Mouse (Mus musculus): ENCODE results near the gene 0610009B22Rik. TPM values are rescaled to one million over a fixed set of nuclear protein-coding genes. Genes with fewer than 3 reads are reported as not detected.
"Not testable (repeated sequence)": the region's sequence is repeated elsewhere in the genome, so short reads cannot be mapped to it uniquely, and the experiment has no call there.

The 0610009B22Rik gene
- 77.5 and 82.9 TPM in 2 replicates for polyA plus RNA-seq (2014; fragmentation: Nextera tagmentation; extraction: Ambion mirVana)

DNA sequence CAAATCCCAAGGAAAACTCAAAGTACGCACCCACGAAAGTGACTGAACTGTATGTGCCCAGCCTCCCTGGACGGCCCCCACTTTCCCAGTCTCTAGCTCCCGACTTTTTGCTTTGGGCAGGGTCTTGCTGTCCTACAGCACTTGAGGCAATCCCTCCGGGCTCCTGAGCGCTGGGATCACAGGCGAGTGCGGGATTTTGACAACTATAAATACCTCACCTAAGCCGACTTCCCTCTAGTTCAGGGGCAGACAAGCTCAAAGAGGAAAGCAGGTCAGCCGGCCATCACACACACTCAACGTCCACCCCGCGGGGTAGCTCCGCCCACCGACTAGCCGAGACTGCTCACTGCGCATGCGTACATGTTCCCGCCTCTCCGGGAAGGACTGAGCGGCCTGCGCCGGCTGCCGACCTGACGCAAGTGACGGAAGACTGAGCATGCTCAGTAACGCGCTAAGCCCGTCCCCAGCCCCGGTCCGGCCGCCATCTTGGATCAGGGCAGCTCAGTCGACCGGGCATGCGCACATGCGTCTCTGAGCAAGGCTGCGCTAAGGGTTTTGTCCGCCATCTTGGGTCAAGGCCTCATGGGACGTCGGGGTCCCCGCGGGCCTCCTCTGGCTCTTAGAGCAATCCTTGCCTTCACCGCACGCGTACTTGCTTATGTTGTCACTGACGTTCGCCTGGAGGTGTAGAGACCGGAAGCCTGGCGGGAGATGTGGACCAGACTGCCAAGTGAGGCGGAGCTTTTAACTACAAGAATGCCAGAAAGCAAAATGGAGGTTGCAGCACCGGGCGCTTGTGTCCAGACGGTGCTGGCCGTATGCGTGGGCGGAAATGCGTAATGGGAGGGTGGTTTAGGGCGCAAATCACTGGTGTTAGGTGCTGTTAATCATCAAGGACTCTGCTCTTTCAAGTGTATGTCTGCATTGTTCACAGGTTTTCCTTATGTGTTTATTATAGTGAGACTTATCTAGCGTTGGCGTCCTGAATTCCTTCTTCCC, at the start of gene 0610009B22Rik:
0610009B22Rik (minus strand) TSS at position 545 of the 999 bp plus-strand sequence.
- Histone ChIP-seq H3K4me3 (ENCODE audit: low read depth, low read length) (peak within 1 kb of the TSS; percentile 64), H3K27ac (replicated peaks; ENCODE audit: low read depth, low read length) (peak within 1 kb of the TSS; percentile 99), H3K9ac (ENCODE audit: low read depth, low read length) (peak within 1 kb of the TSS; percentile 86), H3K27me3 (replicated peaks; ENCODE audit: control insufficient read depth, insufficient read depth, low read length) (no peaks in the 10 kb centered on the region), H3K9me3 (ENCODE audit: control insufficient read depth, low read length) (no peaks in the 10 kb centered on the region), H3K4me2 (ENCODE audit: low read depth, low read length) (peak within 1 kb of the TSS; percentile 80), H3K36me3 (ENCODE audit: control insufficient read depth, insufficient read depth, low read length) (peaks cover 22% of the 10 kb centered on the region), H3K4me1 (ENCODE audit: control insufficient read depth, insufficient read depth, low read length) (peaks cover 8% of the 10 kb centered on the region)
- peak; percentile 100 for DNase-seq (ENCODE audit: low spot score)
- WGBS: under 1% methylated on average over 54 of the region's 60 CpGs
- ATAC-seq (ENCODE audit: low read depth): peak; percentile 99

DNA sequence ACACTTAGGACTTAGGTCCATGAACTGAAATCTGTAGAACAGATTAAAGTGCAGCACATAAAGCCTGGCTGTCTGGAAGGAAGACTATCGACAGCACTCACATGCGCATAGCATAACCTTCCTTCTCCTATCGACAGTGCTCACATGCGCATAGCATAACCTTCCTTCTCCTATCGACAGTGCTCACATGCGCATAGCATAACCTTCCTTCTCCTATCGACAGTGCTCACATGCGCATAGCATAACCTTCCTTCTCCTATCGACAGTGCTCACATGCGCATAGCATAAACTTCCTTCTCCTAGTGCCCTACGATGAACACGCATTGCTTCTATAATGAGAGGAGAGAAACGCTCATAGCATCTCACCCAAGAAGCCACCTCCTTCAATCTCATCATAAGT, 45.5 kb upstream of the 0610009B22Rik start:
- H3K27me3 ChIP-seq (replicated peaks; ENCODE audit: control insufficient read depth, insufficient read depth, low read length); H3K9ac ChIP-seq (ENCODE audit: low read depth, low read length); H3K4me1 ChIP-seq (ENCODE audit: control insufficient read depth, insufficient read depth, low read length); ATAC-seq (ENCODE audit: low read depth); H3K4me3 ChIP-seq (ENCODE audit: low read depth, low read length); H3K9me3 ChIP-seq (ENCODE audit: control insufficient read depth, low read length); H3K4me2 ChIP-seq (ENCODE audit: low read depth, low read length); DNase-seq (ENCODE audit: low spot score); H3K27ac ChIP-seq (replicated peaks; ENCODE audit: low read depth, low read length): not testable (repeated sequence)
- WGBS: 96% methylated on average over 12 of the region's 13 CpGs
- H3K36me3 ChIP-seq (ENCODE audit: control insufficient read depth, insufficient read depth, low read length): peaks cover 73% of the 10 kb centered on the region

- ATAC-seq (ENCODE audit: low read depth): no peak
- peaks cover 69% of the 10 kb centered on the region for H3K36me3 ChIP-seq (ENCODE audit: control insufficient read depth, insufficient read depth, low read length)
- DNase-seq (ENCODE audit: low spot score): no peak
- no peak overlapping the region for H3K4me2 ChIP-seq (ENCODE audit: low read depth, low read length)
- no peaks in the 10 kb centered on the region for H3K9me3 ChIP-seq (ENCODE audit: control insufficient read depth, low read length)
- 83% methylated on average over 1 of the region's 1 CpGs for WGBS
- H3K27me3 ChIP-seq (replicated peaks; ENCODE audit: control insufficient read depth, insufficient read depth, low read length): no peaks in the 10 kb centered on the region
- no peaks in the 10 kb centered on the region for H3K4me1 ChIP-seq (ENCODE audit: control insufficient read depth, insufficient read depth, low read length)
- H3K9ac ChIP-seq (ENCODE audit: low read depth, low read length): no peak overlapping the region
- no peak overlapping the region for H3K4me3 ChIP-seq (ENCODE audit: low read depth, low read length)
- H3K27ac ChIP-seq (replicated peaks; ENCODE audit: low read depth, low read length): no peak overlapping the region
Measured at GRCm38 (mm10) chr11:51732883-51733282, 44.2 kb upstream of the 0610009B22Rik start.

DNA sequence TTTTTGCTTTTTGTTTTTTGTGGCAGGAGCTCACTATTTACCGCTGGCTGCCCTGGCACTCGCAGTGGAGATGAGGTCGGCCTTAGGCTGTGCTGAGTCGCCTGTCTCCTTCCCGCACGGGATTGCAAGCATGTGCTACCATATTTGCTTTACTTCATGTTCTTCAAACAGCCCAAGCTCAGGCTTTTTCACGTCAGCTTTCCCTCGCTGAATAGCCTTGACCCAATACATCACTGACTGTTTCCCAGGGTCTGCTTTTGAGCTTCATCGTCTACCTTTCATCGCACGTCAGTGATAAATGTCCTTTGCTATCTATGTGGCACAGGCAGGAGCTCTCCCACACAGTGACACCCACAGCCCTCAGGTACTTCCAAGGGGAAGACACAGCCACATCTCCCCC, 32.4 kb upstream of the 0610009B22Rik start:
- DNase-seq (ENCODE audit: low spot score): no peak
- Histone ChIP-seq H3K9me3 (ENCODE audit: control insufficient read depth, low read length) (no peaks in the 10 kb centered on the region), H3K4me2 (ENCODE audit: low read depth, low read length) (no peak overlapping the region), H3K27me3 (replicated peaks; ENCODE audit: control insufficient read depth, insufficient read depth, low read length) (no peaks in the 10 kb centered on the region), H3K27ac (replicated peaks; ENCODE audit: low read depth, low read length) (no peak overlapping the region), H3K4me1 (ENCODE audit: control insufficient read depth, insufficient read depth, low read length) (no peaks in the 10 kb centered on the region), H3K9ac (ENCODE audit: low read depth, low read length) (no peak overlapping the region), H3K36me3 (ENCODE audit: control insufficient read depth, insufficient read depth, low read length) (peaks cover 90% of the 10 kb centered on the region), H3K4me3 (ENCODE audit: low read depth, low read length) (no peak overlapping the region)
- ATAC-seq (ENCODE audit: low read depth): no peak
- WGBS: 95% methylated on average over 11 of the region's 11 CpGs

GRCm38 (mm10) chr11:51707080-51707479, 18.4 kb upstream of the 0610009B22Rik start:
- no peak overlapping the region for H3K27ac ChIP-seq (replicated peaks; ENCODE audit: low read depth, low read length)
- no peaks in the 10 kb centered on the region for H3K9me3 ChIP-seq (ENCODE audit: control insufficient read depth, low read length)
- WGBS: 95% methylated on average over 13 of the region's 13 CpGs
- no peak for DNase-seq (ENCODE audit: low spot score)
- H3K4me1 ChIP-seq (ENCODE audit: control insufficient read depth, insufficient read depth, low read length): no peaks in the 10 kb centered on the region
- ATAC-seq (ENCODE audit: low read depth): no peak
- no peak overlapping the region for H3K4me2 ChIP-seq (ENCODE audit: low read depth, low read length)
- H3K9ac ChIP-seq (ENCODE audit: low read depth, low read length): no peak overlapping the region
- H3K36me3 ChIP-seq (ENCODE audit: control insufficient read depth, insufficient read depth, low read length): peaks cover 91% of the 10 kb centered on the region
- no peaks in the 10 kb centered on the region for H3K27me3 ChIP-seq (replicated peaks; ENCODE audit: control insufficient read depth, insufficient read depth, low read length)
- H3K4me3 ChIP-seq (ENCODE audit: low read depth, low read length): no peak overlapping the region

DNA sequence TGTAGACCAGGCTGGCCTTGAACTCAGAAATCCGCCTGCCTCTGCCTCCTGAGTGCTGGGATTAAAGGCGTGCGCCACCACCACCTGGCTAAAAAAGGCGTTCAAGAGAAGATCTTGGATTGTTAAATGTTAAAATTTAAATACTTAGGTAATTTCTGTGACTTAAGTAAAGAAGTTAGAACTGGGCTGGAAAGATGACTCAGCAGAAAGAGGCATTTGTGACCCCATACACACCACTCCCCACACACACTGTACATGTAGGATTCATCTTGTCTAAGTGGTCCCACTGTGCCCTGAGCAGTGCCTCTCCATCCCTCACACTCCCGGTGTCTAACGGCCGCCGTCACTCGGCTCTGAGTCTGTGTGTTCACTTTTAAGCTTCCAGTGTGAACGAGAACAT, 17.8 kb upstream of the 0610009B22Rik start:
- Histone ChIP-seq H3K36me3 (ENCODE audit: control insufficient read depth, insufficient read depth, low read length) (peaks cover 92% of the 10 kb centered on the region), H3K9ac (ENCODE audit: low read depth, low read length) (no peak overlapping the region), H3K4me3 (ENCODE audit: low read depth, low read length) (no peak overlapping the region), H3K27ac (replicated peaks; ENCODE audit: low read depth, low read length) (no peak overlapping the region), H3K27me3 (replicated peaks; ENCODE audit: control insufficient read depth, insufficient read depth, low read length) (no peaks in the 10 kb centered on the region), H3K4me2 (ENCODE audit: low read depth, low read length) (no peak overlapping the region), H3K4me1 (ENCODE audit: control insufficient read depth, insufficient read depth, low read length) (no peaks in the 10 kb centered on the region), H3K9me3 (ENCODE audit: control insufficient read depth, low read length) (no peaks in the 10 kb centered on the region)
- DNase-seq (ENCODE audit: low spot score) (no peak), ATAC-seq (ENCODE audit: low read depth) (no peak)
- WGBS: 95% methylated on average over 10 of the region's 10 CpGs

DNA sequence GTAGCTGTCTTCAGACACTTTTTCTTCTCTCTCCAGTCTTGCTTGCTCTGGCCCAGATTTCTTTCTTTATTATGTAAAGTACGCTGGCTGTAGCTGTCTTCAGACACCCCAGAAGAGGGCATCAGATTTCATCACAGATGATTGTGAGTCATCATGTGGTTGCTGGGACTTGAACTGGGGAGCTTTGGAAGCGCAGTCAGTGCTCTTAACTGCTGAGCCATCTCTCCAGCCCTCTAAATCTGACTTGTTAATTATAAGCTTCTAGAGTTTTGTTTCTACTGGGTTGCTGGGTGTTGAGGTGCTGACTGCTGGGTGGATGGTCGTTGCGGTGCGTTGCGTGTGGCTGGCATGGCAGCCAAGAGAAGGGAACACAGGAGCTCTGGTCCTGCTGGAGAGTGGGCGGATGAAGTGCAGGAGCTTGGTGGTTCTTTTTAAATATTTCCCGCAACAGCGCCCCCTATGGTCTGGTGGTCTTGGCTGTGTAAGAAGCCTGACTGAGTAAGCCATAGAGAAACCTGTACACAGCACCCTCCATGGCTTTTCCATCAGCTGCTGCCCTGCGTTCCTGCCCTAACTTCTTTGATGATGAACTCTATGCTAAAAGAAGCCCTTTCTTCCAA, 14.8 kb upstream of the 0610009B22Rik start:
- no peak overlapping the region for H3K27ac ChIP-seq (replicated peaks; ENCODE audit: low read depth, low read length)
- H3K36me3 ChIP-seq (ENCODE audit: control insufficient read depth, insufficient read depth, low read length): peaks cover 93% of the 10 kb centered on the region
- WGBS: 68% methylated on average over 10 of the region's 10 CpGs
- DNase-seq (ENCODE audit: low spot score) (peak; percentile 16), ATAC-seq (ENCODE audit: low read depth) (no peak)
- no peaks in the 10 kb centered on the region for H3K9me3 ChIP-seq (ENCODE audit: control insufficient read depth, low read length)
- H3K27me3 ChIP-seq (replicated peaks; ENCODE audit: control insufficient read depth, insufficient read depth, low read length): no peaks in the 10 kb centered on the region
- H3K4me3 ChIP-seq (ENCODE audit: low read depth, low read length): no peak overlapping the region
- no peak overlapping the region for H3K4me2 ChIP-seq (ENCODE audit: low read depth, low read length)
- H3K4me1 ChIP-seq (ENCODE audit: control insufficient read depth, insufficient read depth, low read length): no peaks in the 10 kb centered on the region
- H3K9ac ChIP-seq (ENCODE audit: low read depth, low read length): no peak overlapping the region

DNA sequence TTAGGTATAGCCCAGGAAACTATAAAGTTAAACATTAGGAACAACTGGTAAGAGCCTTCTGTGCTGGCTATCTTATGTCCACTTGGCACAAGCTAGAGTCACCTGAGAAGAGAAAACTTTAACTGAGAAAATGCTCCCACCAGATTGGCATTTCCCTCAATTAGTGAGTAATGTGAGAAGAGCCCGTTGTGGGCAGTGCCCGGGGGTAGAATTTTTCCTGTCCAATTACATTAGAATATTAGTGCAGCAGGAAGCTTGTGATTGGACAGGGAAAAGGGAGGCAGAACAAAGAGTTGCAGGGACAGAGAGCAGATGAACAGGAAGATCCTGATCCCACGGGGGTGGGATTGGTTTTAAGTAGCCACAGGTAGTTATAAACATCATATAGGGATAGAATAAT, 14.2 kb upstream of the 0610009B22Rik start:
- Histone ChIP-seq H3K4me1 (ENCODE audit: control insufficient read depth, insufficient read depth, low read length) (no peaks in the 10 kb centered on the region), H3K27me3 (replicated peaks; ENCODE audit: control insufficient read depth, insufficient read depth, low read length) (no peaks in the 10 kb centered on the region), H3K9ac (ENCODE audit: low read depth, low read length) (no peak overlapping the region), H3K4me3 (ENCODE audit: low read depth, low read length) (no peak overlapping the region), H3K4me2 (ENCODE audit: low read depth, low read length) (no peak overlapping the region), H3K27ac (replicated peaks; ENCODE audit: low read depth, low read length) (no peak overlapping the region), H3K36me3 (ENCODE audit: control insufficient read depth, insufficient read depth, low read length) (peaks cover 92% of the 10 kb centered on the region), H3K9me3 (ENCODE audit: control insufficient read depth, low read length) (no peaks in the 10 kb centered on the region)
- DNase-seq (ENCODE audit: low spot score) (peak; percentile 53), ATAC-seq (ENCODE audit: low read depth) (peak; percentile 22; the same call in 1 of the 2 replicates)
- 29% methylated on average over 3 of the region's 3 CpGs for WGBS

Measured in embryonic facial prominence, embryonic 14.5 days (tissue).